Mouse (Mus musculus) layer of hippocampus, postnatal 14 days (tissue): ENCODE results near the gene Gm42372. TPM values are rescaled to one million over a fixed set of nuclear protein-coding genes. Genes with fewer than 3 reads are reported as not detected.

Experiments
- DNase-seq, 2 experiments: peaks; one replicate each; pipeline ENCODE4 v3.0.0; 2021 to 2022; ENCODE audit warnings: low spot score in 2 of 2, mixed read lengths in 1 of 2
- total RNA-seq, 2 experiments: library from RNA; stranded (reverse); gene quantifications; 2 replicates each; pipeline ENCODE4 v1.2.3; 2021

Gm42372 gene
- total RNA-seq, 2 experiments from 2014 or later: 46.2 to 49.3 TPM

DNA sequence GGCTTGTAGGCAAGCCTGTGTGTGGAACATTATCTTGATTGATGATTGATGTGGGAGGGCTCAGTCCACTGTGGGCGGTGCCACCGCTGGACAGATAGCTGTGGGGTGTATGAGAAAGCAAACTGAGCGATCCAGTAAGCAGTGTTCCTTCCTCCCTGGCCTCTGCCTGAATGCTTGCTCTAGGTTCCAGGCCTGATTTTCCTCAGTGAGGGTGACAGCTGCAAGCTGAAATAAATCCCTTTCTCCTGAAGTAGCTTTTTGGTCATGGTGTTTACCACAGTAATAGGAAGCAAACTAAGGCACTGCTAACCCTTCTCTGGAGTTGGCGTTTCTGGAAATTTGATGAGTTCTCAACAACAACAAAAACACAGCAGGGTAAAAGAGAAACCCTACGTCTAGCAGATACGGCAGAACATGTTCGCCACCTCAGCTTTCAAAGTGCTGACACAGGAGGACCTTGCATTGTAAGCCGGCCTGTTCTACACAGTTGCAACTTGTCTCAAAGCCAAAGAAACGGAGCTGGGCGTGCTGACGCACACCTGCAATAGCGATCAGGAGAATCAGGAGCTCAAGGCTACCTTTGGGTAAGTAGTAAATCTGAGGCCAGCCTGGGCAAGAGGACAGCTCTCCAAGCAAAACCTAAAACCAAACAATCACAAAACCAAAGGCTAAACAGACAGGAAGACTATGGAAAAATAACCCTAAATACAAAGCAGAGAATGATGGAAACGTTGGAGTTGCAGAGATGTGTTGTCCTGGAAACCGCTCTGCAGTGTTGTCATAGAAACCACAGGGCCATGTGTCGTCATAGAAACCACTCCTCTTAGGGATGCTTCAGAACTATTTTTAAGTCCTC is 26.2 kb upstream of the Gm42372 start:
- peak; percentile 59 to 78 for DNase-seq

DNA sequence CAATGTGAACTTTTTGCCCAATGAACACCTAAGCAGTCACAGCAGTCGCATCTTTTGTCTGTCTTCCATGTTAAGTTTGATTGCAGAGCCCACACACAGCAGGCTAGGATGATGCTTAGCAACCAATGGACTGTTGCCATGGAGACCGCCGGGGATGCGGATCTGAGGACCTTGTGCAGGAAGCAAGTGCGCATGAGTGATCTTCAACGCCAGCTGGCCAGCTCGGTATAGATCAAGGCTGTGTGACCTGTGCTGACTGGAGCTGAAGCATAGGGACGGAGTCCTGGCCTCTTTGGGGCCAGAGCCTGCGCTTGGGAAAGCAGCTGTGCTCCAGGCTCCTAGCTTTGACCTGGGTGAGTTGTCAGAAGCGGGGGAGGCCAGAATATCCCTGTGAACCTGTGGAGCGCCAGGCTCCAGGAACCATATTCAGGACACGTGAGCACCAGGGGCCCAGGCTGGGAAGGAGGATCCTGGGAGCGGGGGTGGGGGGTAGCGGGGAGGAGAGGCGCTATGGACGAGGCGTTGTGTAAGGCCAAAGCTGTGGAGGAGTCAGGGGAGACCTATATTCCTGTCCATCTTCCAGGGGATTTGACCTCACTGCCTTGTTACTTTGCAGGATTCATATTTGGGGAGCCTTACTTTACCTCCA is 23.2 kb upstream of the Gm42372 start, which contains the start of gene Pnmal1:
Gene Pnmal1, plus strand, starts transcription at position 141 of the 649 bp plus-strand sequence.
- peak; percentile 84 to 95 for DNase-seq

DNA sequence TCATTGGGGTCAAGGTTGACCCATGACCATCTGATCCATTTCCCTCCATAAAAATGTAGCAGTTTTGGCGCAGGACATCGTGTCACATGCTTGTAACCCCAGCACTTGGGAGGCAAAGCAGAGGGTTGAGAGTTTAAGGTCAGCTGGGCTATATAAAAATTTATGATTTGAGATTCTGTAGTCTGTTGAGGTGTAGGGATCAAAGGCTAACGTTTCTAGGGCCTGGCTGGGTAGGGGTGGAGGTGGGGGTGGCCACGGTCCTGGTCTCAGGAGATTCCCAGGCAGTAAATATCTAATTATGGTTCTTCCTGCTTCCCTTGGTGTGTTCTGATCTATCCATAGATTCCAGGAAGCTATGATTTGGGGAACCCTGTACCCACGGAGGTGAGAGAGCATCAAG is 21.2 kb upstream of the Gm42372 start:
- no peak for DNase-seq

DNA sequence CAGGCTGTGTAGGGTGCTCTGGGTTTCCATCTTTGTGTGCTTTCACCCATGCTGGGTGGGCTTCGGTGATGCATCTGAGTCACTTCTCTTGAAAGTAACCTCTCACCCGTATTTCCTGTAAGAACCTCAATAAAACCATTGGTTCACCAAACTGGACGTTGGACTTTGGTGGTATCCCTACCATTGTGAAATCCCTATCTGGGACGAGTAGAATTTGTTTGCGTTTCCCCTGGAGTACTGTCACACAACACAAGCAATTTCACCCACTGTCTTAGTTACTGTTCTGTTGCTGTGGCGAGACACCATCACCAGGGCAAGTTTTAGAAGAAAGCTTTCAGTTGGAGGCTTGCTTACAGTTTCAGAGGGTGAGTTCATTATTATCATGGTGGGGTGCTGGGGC is 14.5 kb upstream of the Gm42372 start:
- DNase-seq: no peak

DNA sequence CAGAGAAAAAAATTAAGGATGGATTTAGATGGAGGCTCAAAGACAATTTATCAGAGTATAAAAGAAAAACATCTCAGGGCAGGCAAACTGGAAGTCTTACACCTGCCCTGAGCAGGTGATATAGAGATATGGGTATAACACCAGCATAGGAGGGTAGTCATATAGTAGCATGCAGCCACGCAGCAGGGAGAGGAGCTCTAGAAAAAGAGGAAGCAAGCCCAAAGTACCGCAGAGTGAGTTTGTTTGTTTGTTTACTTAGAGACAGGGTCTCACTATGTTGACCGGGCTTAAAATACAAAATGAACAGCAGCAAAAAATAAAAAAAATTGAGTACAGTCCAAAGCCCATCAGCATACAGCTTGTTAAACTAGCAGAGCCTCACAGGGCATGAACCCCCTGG is 11.7 kb upstream of the Gm42372 start:
- no peak for DNase-seq

DNA sequence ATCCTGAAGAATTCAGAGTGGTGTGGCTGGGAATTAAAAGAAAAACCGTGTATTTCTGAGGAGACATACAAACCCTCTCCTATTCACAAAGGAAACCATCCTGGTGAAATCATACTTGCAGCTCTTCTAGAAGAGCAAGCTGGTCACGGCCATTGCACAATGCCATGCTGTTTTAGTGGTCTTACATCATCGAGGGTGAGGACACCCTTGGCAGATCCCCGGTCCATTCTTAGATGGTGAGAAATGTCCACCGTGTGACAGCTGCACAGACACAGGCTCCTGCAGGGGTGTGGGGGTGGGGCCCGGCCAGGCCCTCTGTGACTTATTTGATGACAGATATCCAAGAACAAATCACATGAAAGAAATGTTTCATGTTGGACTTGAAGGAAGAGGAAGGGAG is 8.9 kb upstream of the Gm42372 start:
- DNase-seq: no peak

DNA sequence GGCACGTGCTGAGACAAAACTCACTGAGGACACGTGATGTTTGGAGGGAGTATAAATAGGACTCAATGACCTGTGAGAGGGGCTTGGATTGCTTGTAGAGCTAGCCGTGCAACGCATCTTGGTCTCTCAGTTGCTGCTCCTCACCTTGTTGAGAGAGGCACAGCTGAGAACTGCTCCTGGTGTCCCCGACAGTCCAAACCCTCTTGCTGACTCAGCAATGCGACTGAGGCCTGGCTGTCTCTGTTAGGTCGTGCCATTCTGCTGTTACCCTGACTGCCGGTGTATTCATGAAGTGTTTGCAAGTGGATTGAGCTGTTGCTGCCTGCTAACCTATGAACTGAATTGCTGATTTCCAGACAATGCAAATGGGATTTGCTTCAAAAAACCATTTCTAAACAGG is 6.6 kb upstream of the Gm42372 start:
- no peak for DNase-seq

DNA sequence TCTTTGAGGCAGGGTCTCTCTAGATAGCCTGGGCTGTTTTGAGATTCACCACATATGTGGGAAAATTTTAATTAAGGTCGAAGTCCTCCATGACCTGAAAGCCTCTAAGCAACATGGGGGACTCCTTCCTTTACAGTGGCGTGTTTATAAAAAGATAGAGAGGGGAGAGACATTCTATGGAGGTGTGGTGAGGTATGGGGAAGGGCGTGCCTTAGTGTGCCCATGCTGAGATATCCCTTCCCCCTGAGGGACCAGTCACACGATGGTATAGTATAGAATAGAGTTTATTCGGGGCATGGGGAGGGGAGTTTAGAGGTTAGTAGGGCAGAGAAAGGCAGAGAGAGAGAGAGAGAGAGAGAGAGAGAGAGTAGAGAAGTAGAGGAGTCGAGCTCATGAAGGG is 4.7 kb upstream of the Gm42372 start:
- DNase-seq: no peak

DNA sequence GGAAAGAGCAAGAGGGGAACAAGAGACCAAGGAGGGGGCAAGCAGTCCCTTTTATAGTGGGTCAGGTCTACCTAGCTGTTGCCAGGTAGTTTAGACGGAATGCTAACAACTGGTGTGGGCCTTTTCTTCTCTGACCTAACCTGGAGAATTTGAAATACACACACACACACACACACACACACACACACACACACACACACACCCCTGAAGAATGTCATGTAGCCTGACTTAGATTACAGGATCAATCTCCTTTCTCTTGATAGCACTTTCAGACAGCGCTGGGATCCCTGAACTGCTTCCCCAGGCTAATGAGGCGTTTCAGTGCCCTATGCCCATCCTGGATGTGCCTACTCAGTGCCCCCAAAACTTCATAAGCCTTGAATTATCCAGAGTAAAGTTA is 4.3 kb upstream of the Gm42372 start:
- DNase-seq: no peak

DNA sequence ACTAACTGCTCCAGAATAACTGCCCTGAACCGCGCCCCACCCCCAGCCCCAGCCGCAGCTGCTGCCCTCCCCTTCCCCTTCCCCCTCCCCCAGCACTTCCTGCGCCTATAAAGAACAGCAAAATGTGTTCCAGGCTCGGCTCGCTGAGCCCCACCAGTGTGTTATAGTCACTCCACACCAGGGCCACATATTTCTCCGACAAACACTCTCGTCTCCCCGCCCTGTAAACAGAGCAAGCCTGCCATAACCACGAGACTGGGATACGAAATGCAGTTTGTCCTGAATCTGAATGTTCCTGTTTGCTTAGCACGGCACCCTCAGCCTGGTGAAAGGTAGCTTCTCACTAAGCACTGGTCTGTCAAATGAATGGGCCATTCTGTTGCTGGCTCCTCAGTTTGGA is 2.5 kb upstream of the Gm42372 start:
- peak; percentile 49 to 53 for DNase-seq

DNA sequence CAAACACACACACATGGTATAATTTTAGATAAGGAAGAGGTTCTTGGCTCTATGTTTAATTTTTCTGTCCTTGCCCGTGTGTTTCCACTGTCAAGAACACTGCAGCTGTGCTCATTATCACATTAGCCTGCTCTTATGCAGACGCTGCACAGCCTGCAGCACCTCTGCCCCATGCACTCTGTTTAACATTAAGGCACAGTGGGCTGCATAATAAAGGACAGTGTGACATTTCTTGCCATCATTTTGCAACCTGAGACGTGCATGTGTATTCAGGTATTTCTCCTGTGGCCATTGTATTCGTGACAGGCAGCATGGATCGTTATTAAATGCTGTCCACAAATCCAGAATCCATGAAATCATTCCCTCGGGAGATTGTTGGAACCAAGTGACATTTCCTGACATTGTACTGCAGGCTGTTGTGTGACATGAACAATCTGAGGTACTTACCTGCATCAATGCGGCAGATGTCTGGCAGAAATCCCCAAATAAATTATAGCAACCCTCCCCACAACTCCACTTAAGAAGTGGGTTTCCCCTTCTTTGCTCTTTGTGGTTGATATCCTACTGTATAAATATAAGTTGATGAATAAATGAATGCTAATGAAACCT is 4.8 kb downstream of the Gm42372 start:
- no peak for DNase-seq

DNA sequence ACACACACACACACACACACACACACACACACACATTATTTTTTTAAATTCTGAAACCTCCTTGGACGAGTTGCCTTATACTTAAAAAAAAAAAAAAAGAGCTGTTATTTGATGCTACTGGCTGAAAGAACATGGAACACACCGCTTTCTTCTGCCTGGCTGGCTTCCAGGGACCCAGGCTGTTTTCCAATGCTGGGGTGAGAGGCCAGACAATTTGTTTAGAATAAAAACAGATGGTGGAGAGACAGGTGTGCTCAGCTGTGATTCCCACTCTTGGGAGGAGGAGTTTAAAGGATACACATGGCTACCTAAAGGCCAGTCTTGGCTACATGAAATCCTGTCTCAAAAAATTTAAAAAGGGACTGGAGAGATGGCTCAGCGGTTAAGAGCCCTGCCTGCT is 5.5 kb downstream of the Gm42372 start:
- no peak for DNase-seq

DNA sequence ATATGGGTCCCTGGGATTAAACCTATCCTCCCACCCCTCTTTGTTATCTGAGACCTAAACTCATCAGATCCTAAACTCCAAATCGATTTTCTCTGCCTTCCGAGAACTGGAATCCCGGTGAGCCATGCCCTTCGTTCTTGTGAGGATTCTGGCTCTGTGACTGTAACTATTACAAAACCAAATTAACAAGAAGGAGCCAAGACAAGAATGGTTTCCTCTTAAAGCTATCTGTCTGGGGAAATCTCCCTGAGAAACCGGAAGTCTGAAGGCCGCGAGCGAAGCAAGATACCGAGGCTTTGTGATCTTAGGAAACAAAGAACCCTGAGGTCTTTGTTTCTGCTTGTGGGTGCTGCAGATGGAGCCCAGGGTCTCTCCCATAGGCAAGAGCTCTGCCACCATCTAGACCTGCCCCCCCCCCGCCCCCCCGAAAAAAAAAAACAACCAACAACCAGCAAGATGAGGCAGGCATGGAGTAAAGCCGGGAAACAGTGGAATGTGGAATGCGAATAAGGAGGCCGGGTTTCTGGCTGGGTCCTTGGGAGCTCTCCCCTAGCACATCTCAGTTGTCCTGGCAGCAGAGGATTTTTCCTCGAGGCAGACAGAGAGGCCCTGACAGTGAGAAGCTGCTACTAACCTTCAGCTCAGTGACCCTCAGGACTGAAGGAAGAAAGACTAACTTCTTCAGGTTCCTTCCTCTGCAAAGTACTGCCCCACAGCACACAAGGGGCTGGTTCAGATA is 7.3 kb downstream of the Gm42372 start:
- DNase-seq: no peak

DNA sequence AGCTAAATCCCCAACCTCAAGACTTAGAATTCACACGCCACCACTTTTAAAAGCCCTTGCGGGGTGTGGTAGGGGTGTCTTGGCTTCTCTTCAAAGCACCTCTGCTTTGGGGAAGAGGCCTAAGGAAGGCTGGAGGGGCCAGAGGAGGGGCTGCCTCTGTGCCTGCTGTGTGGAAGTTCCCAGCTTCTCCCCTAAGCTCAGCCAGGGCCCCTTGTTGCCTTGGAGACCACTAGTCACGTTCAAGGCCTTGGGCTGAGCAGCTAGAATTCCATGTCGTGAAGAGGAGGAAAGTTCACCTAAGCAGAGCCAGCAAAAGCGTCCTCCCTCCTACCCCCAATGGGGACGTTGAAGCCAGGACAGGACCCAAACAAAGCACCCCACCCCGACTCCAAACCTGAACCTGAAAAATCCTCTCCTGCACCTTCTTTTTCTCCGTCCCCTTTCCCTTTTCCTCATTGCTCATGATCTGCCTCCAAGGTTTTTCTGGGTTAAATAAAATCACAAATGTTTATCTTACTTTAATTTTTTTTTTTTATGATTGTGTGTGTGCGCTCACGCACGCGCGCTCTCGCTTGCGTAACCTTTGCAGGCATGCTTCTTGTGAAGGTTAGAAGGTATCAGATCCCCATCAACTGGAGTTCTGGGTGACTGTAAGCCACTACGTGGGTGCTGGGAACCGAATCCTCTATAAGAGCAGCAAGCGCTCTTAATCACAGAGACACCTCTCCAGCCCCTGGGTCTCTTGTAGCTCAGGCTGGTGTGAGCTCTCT is 9.0 kb downstream of the Gm42372 start:
- no peak for DNase-seq

DNA sequence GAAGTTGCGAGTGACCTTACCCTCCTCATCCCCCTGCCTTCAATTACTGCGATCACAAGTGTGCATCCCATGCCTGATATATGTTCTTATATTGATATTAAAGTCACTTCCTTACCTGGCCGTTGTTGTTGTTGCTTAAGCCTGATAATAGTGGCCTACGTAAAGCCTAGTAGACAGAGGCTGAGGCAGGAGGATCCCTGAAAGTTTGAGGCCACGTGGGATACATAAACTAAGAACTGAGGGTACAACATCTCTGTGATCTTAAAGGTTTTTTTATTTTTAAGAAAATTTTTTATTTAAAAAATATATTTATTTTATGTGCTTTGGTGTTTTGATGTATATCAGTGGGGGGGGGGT is 9.5 kb downstream of the Gm42372 start, which contains the start of gene Ccdc8:
Gene Ccdc8, plus strand, starts transcription at position 258 of the 357 bp plus-strand sequence.
- DNase-seq: no peak

DNA sequence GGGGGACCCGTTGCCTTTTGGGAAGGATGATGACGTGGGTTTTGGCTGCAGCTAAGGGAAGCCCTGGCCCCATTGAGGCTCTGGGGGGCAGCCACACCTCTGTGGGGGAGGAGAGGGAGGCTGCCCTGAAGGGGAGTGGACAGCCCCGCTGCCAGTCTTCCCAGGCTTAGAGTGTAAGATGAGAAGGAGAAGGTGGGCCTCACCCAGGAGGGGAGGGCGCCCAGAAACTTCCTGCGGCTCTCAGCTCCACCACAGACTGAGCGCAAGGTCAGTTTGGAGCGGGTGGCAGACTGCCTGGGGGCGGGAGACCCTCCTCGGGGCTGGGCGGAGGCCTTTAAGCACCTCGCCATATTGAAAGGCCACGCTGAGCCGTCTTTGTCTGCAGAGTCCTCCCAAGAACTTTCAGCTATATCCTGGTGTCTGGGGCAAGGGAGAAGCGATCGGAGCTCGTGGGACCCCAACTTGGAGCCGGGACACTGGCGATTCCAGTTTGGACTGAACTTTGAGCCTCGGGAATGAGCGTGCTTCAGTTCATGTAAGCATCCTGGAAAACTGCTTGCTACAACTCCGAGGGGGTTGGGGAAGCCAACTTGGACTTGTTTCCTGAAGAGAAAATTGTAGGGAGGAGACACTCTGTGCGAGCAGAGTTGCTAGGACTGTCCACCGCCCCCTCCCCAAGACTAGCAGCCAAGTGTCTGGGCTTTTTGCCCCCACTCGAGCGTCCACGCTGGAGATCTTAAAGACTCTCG is 10.9 kb downstream of the Gm42372 start:
- no peak for DNase-seq

DNA sequence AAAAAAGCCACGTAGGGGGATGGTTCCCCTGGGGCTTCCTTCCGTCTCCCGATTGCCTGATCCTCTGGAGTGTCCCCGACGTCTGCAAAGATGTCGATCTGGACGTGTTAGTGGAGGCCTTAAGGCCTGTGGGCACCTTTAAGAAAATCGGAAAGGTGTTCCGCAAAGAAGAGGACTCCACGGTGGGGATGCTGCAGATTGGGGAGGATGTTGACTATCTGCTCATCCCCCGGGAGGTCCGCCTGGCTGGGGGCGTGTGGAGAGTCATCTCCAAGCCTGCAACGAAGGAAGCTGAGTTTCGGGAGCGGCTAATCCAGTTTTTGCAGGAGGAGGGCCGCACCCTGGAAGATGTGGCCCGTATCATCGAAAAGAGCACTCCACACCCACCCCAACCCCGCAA is 11.5 kb downstream of the Gm42372 start:
- DNase-seq: no peak

DNA sequence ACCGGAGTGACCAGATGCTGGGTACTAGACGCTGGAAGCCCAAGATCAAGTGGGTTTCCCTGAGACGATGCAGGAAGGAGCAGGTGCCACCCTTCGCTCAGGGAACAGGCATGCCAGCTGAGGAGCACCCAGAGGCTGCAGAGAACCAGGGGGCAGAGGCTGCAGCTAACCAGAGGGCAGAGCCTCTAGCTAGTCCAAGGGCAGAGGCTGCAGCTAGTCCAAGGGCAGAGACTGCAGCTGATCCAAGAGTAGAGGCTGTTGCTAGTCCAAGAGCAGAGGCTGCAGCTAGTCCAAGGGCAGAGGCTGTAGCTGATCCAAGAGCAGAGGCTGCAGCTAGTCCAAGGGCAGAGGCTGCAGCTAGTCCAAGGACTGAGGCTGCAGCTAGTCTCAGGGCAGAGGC is 12.5 kb downstream of the Gm42372 start:
- no peak for DNase-seq

DNA sequence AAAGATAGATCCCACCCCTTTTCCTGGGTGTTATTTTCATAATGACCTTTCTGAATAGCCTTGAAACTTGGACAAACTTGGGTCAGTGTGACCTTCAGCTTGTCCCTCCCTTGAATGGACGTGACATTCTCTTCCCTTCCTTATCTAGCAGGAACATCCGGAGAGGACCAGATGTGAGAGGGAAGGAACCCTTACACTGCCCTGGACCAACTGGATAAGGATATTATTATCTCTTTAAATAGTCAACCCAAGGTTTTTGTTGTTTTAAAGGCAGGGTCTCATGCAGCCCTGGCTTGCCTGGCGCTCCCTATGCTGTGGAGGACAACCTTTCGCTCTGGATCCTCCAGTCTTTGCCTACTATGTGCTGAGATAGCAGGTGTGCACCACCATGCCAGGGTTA is 16.3 kb downstream of the Gm42372 start:
- DNase-seq: no peak

DNA sequence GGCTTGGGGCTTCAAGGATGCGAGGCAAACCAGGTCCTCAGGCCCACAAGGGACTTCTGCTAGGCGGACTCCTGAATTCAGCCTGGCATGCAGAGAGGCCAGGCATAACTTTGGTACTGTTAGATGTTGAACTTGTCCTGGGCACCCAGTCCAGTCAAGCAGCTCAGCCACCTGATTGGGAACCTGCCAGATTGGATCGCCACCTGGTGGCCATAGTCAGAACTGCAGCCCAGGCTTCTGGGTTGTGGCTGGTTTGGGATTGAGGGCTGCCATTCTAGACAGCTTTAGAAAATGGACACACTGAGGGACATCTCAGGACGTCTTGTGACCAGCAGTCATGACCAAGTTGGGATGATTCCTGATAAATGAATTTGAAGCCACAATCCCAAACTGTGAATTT is 16.8 kb downstream of the Gm42372 start:
- DNase-seq: peak; percentile 90
